Mouse (Mus musculus): ENCODE results near the gene Dalrd3.
"Not testable (repeated sequence)": the region's sequence is repeated elsewhere in the genome, so short reads cannot be mapped to it uniquely, and the experiment has no call there.

Gene Dalrd3

GRCm38 (mm10) chr9:108573774-108574690, 4.3 kb downstream of the Dalrd3 start:
- peak; percentile 66 to 84 for DNase-seq (ENCODE audit: low spot score in 2 of 2)

- DNase-seq (ENCODE audit: low spot score in 2 of 2) = peak in 1 of 2 experiments; percentile 64
Measured at GRCm38 (mm10) chr9:108574921-108575320, 5.2 kb downstream of the Dalrd3 start.

GRCm38 (mm10) chr9:108575321-108576297, 5.9 kb downstream of the Dalrd3 start:
- DNase-seq (ENCODE audit: low spot score in 2 of 2) = peak in 1 of 2 experiments; percentile 63

- DNase-seq (ENCODE audit: low spot score in 2 of 2) = no peak
Measured at GRCm38 (mm10) chr9:108577025-108577424, 7.3 kb downstream of the Dalrd3 start.

GRCm38 (mm10) chr9:108577934-108578544, 8.4 kb downstream of the Dalrd3 start:
- DNase-seq (ENCODE audit: low spot score in 2 of 2) = peak; percentile 41 to 65

GRCm38 (mm10) chr9:108578545-108579343, 9.1 kb downstream of the Dalrd3 start, which contains the start of gene Wdr6:
Wdr6 (minus strand) TSS chr9:108578739.
- DNase-seq (ENCODE audit: low spot score in 2 of 2) = peak; percentile 85 to 91

GRCm38 (mm10) chr9:108579344-108579690, 9.6 kb downstream of the Dalrd3 start:
- no peak for DNase-seq (ENCODE audit: low spot score in 2 of 2)

- DNase-seq (ENCODE audit: low spot score in 2 of 2) = no peak
Measured at GRCm38 (mm10) chr9:108587571-108588180, 18.0 kb downstream of the Dalrd3 start.

- no peak for DNase-seq (ENCODE audit: low spot score in 2 of 2)
Measured at GRCm38 (mm10) chr9:108589229-108589628, 19.5 kb downstream of the Dalrd3 start.

- DNase-seq (ENCODE audit: low spot score in 2 of 2) = no peak
Measured at GRCm38 (mm10) chr9:108591462-108591861, 21.8 kb downstream of the Dalrd3 start.

- no peak for DNase-seq (ENCODE audit: low spot score in 2 of 2)
Measured at GRCm38 (mm10) chr9:108594354-108594753, 24.7 kb downstream of the Dalrd3 start.

- peak; percentile 42 to 75 for DNase-seq (ENCODE audit: low spot score in 2 of 2)
Measured at GRCm38 (mm10) chr9:108596998-108597764, 27.5 kb downstream of the Dalrd3 start, which contains the start of gene P4htm. P4htm (minus strand) TSS chr9:108597667.

GRCm38 (mm10) chr9:108599021-108599566, 29.4 kb downstream of the Dalrd3 start:
- no peak for DNase-seq (ENCODE audit: low spot score in 2 of 2)

GRCm38 (mm10) chr9:108600011-108600410, 30.3 kb downstream of the Dalrd3 start:
- no peak for DNase-seq (ENCODE audit: low spot score in 2 of 2)

- DNase-seq (ENCODE audit: low spot score in 2 of 2) = no peak
Measured at GRCm38 (mm10) chr9:108601986-108602385, 32.3 kb downstream of the Dalrd3 start.

- DNase-seq (ENCODE audit: low spot score in 2 of 2) = not testable (repeated sequence)
Measured at GRCm38 (mm10) chr9:108607929-108608328, 38.2 kb downstream of the Dalrd3 start.

- DNase-seq (ENCODE audit: low spot score in 2 of 2) = no peak
Measured at GRCm38 (mm10) chr9:108608889-108609288, 39.2 kb downstream of the Dalrd3 start.

GRCm38 (mm10) chr9:108611488-108611887, 41.8 kb downstream of the Dalrd3 start:
- DNase-seq (ENCODE audit: low spot score in 2 of 2) = no peak

GRCm38 (mm10) chr9:108617301-108617700, 47.6 kb downstream of the Dalrd3 start:
- DNase-seq (ENCODE audit: low spot score in 2 of 2) = no peak

Data from spleen, postnatal 4 days (tissue).